Mouse (Mus musculus) cerebellum, adult 2 months (tissue): ENCODE measurements at regions not wholly inside any gene's neighbourhood (a gene's known extent, or its start where the extent isn't known, plus 50 kb on each side); places are given as distances from the start of the nearest gene placed in this dataset.

Source experiments
- DNase-seq, 2 experiments: peaks; one replicate each; pipeline ENCODE4 v3.0.0; 2021
- H3K27ac ChIP-seq: fragments of 200-500 bp; 2 replicates; pipeline ENCODE4 v1.5.1; 2012; ENCODE audit warnings: low read length, control low read depth, inconsistent platforms; ENCODE audit not compliant: insufficient read depth
- H3K27me3 ChIP-seq: fragments of 200-500 bp; 2 replicates; pipeline ENCODE4 v1.6.1; 2012; ENCODE audit warnings: inconsistent platforms, mild to moderate bottlenecking, low read length, moderate library complexity; ENCODE audit not compliant: control insufficient read depth, insufficient read depth
- H3K4me1 ChIP-seq: fragments of 200-500 bp; 2 replicates; pipeline ENCODE4 v1.6.1; 2011; ENCODE audit warnings: low read length; ENCODE audit not compliant: control insufficient read depth, insufficient read depth
- H3K4me3 ChIP-seq: fragments of 200-500 bp; replicated peaks from 2 replicates; pipeline ENCODE3; 2011; ENCODE audit warnings: mild to moderate bottlenecking, low read depth, low read length, control low read depth; ENCODE audit not compliant: insufficient read depth
- CTCF ChIP-seq: fragments of 200-500 bp; IDR thresholded peaks from 2 replicates; pipeline ENCODE4 v1.5.1; 2011; ENCODE audit warnings: low read depth, mild to moderate bottlenecking, control low read depth, low read length, moderate library complexity, borderline replicate concordance; ENCODE audit not compliant: insufficient read depth
- POLR2A ChIP-seq: fragments of 200-500 bp; IDR thresholded peaks from 2 replicates; pipeline ENCODE4 v1.6.1; 2011; ENCODE audit warnings: low read length, control low read depth, borderline replicate concordance; ENCODE audit not compliant: insufficient read depth
- WGBS: fragments of 180-500 bp; shearing (Covaris S2); methylation state at CpG from one replicate; pipeline ENCODE4 v1.1.7; 2018; 5-methylcytosine and 5-hydroxymethylcytosine counted together

DNA sequence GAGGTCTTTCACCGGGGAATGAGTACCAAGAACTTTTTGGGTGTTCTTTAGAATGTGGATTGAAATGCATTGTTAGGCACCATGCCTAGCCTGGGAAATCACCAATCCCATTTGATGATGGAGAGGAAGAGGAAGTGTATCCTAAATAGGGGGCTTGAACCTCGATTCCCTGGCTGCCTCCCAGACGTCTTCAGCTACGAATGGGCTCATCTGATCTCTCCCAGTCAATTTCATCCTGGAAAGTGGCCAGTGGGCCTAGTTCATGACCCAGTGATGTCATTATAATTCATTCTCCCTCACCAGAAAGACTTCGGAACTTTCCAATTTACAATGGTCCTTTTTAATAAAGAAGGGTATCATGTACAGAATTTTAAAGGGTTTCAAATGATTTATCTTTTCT lies 102.1 kb downstream of the Gm10295 start:
- H3K4me3 ChIP-seq: no peak overlapping the region
- no peaks in the 10 kb centered on the region for H3K4me1 ChIP-seq
- TF ChIP-seq CTCF (no peak), POLR2A (no peak)
- no peak overlapping the region for H3K27ac ChIP-seq
- 46% methylated on average over 5 of the region's 5 CpGs for WGBS
- no peaks in the 10 kb centered on the region for H3K27me3 ChIP-seq
- no peak for DNase-seq

DNA sequence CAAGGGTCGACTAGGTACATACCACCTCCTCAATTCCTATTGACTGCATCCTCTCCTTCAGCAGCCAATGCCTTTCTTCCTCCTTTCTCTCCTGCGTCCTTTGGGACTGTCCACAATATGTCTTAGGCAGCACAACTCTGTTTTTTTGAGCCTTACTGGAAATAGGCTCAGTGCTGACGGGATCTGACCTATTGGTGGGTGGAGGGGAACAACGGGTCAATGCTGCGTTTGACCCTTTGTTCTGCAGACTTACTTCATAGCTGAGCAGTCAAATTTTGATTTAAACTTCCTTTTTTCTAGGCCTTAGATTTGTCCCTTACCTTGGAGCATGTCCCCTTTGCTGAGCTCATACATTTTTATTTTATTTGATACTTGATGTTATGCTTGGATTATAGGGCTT lies 103.4 kb downstream of the Gm10295 start:
- 83% methylated on average over 5 of the region's 5 CpGs for WGBS
- TF ChIP-seq POLR2A (no peak), CTCF (no peak)
- no peak overlapping the region for H3K4me3 ChIP-seq
- DNase-seq: no peak
- H3K27ac ChIP-seq: no peak overlapping the region
- H3K4me1 ChIP-seq: no peaks in the 10 kb centered on the region
- H3K27me3 ChIP-seq: no peaks in the 10 kb centered on the region

GRCm38 (mm10) chr7:71242379-71242911 lies 108.8 kb downstream of the Gm10295 start:
- TF ChIP-seq POLR2A: no peak
- no peak for DNase-seq
- H3K27ac ChIP-seq: no peak overlapping the region
- H3K4me1 ChIP-seq: no peaks in the 10 kb centered on the region
- WGBS: 85% methylated on average over 2 of the region's 2 CpGs
- H3K4me3 ChIP-seq: no peak overlapping the region
- H3K27me3 ChIP-seq: no peaks in the 10 kb centered on the region

- no peak overlapping the region for H3K27ac ChIP-seq
- WGBS: 61% methylated on average over 3 of the region's 3 CpGs
- H3K27me3 ChIP-seq: no peaks in the 10 kb centered on the region
- no peak overlapping the region for H3K4me3 ChIP-seq
- no peaks in the 10 kb centered on the region for H3K4me1 ChIP-seq
- no peak for TF ChIP-seq POLR2A
- TF ChIP-seq CTCF: no peak
- no peak for DNase-seq
Measured at GRCm38 (mm10) chr7:71239207-71239606, 112.1 kb downstream of the Gm10295 start.

GRCm38 (mm10) chr7:71236334-71236733 lies 115.0 kb downstream of the Gm10295 start:
- no peak for DNase-seq
- Histone ChIP-seq H3K4me1 (no peaks in the 10 kb centered on the region), H3K27me3 (no peaks in the 10 kb centered on the region), H3K27ac (no peak overlapping the region), H3K4me3 (no peak overlapping the region)
- 81% methylated on average over 1 of the region's 1 CpGs for WGBS
- no peak for TF ChIP-seq POLR2A
- TF ChIP-seq CTCF: no peak

GRCm38 (mm10) chr7:71234176-71234769 lies 117.0 kb downstream of the Gm10295 start:
- TF ChIP-seq CTCF: no peak
- TF ChIP-seq POLR2A: no peak
- Histone ChIP-seq H3K4me1 (no peaks in the 10 kb centered on the region), H3K4me3 (no peak overlapping the region), H3K27me3 (no peaks in the 10 kb centered on the region), H3K27ac (no peak overlapping the region)
- DNase-seq: no peak
- 86% methylated on average over 5 of the region's 5 CpGs for WGBS

DNA sequence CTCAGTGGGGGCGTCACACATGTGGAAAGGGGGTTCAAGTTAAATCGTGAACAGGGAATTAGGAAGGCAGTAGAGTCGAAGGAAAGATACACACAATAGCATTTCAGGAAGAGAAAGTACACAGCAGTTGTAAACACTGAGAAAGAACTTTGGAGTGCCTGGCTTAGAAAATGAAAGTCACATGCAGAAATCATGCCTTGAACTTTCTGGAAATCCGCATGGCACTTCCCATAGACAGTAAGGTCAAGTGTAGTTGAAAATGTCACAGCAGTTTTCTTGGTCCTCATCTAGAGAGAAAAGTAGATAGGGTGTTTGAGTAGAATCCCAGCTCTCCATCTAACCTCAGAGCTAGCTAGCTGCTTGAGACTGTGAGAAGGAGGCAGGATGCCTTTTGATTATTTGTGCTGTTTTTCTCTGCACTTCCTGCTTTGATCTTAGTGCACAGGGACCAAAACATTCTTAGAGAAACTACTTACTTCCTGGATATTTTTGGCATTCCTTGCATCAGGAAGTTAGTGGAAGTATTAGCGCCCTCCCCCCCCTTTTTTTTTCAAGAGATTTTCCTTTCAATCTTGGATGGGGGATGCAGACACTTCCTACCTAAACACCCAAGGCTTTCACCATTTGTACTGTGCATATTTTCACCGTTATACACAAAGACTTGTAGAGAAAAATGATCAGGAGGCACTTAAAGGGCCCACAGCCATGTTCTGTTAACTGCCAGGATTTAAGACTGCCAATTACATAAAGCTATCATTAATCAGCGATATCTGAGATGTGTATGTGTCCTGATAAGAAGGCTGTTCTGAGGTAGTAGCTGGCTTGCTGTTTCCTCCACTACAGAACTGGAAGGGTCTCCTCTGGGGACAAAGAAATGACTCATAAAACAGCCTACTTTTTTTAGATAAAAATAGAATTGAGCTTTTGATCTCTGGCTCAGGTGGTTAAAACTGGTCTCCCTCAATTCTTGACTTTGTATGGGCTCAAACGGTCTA lies 118.2 kb downstream of the Gm10295 start:
- no peaks in the 10 kb centered on the region for H3K27me3 ChIP-seq
- H3K27ac ChIP-seq: no peak overlapping the region
- TF ChIP-seq POLR2A (no peak), CTCF (no peak)
- no peaks in the 10 kb centered on the region for H3K4me1 ChIP-seq
- 86% methylated on average over 8 of the region's 8 CpGs for WGBS
- no peak for DNase-seq
- H3K4me3 ChIP-seq: no peak overlapping the region
